Mouse (Mus musculus) lung, adult 18-20 months (tissue): ENCODE measurements around the gene Knop1.
A peak's percentile ranks its signal among the peaks of the same experiment; 100 is the strongest.

Experiments
- DNase-seq, 2 experiments: peaks; one replicate each; pipeline ENCODE4 v3.0.0; 2022; ENCODE audit warnings: mixed read lengths in 2 of 2

Gene Knop1

DNA sequence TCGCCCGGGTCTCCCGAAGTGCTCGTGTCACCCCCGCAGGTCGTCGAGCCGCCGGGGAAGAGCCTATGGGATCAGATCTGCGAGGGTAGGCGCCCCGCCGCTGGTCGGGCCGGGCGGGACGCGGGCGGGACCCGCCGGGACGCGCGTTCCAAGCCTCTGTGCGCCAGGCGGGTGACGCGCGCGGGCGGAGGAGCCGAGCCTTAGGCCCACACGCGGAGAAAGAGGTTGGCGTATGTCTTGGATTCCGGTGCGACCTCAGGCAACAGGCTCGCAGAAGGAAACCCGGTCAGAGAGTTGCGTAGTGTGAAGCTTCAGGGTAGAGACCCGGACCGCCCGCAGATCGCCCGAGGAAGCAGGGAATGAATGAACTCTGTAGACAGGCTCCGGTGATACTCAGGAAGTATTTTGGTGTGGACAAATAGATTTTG, at the start of gene Knop1:
Knop1 (minus strand) TSS at position 378 of the 428 bp plus-strand sequence.
- no peak for DNase-seq

DNA sequence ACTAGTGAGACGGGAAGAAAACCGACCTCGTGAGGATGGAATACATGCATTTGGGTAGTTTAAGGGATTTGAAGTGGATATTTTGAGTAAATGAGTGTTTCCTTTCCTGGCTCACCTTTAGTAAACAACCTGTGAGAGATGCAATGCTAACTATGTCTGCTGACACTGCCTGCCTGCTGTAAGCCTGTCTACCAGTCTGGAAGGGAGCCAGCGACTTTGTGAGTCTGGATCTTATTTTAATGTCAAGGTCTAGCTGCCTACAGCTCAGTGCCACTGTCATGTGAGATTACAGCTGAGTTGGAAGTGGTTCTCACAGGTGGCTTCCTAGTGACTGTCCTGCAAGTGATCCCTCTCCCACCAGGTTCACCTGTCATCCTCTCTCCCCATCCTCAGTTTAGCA, 48.5 kb upstream of the Knop1 start:
- DNase-seq, result no peak

DNA sequence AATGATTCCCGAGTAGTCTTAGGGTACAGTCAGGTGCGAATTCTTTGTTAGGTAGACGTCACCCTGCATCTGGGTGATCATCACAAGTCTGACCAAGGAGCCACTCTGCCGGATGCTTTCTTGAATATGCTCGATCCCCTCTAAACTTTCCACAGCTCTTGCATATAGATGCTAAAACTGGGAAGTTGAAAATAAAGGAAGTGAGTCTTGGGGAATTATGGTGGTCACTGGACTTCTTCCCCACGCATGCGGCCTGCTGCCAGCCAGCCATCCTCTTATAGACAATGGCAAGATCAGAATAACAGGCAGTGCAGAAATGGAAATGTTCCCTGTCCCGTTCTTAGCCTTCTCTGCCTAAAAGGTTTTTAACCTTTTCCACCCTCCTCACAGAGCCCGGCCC, 47.8 kb upstream of the Knop1 start:
- no peak for DNase-seq

DNA sequence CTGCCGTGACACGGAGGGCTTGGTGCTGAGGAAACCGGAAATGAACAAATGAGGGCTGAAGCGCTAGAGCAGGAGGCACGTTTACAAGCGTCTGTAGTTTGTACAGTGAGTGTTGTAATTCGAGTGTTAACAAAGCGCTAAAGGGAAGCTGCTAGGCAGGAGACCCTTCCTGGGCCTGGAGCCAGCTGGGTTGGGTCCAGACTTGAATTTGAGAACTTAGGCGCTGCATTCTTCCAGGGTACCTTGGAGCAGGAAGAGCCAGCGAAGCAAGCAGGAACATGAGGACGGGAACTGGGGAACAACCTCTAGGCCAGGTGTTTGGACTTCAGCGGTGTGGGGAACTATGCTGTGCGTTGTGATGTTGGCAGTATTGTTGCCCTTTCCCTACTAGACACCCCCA, 46.9 kb upstream of the Knop1 start:
- DNase-seq, result peak; percentile 69 to 74

DNA sequence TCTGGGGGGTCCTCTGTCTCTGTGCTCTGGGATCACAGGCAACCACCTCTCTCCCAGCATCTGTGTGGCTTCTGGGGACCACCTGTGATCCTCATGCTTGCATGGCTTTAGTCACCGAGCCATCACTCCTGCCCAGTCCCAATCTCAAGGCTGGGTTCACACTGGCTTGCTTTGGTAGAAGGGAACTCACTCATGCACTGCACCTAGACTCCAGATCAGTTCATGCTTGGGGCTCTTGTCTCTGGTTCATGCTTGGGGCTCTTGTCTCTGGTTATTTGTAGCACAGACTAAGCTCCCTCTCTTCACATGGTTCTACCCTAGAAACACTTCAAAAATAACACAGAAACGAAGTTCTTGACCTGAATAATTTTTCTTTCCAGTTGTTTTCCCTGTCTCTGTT, 44.0 kb upstream of the Knop1 start:
- no peak for DNase-seq

DNA sequence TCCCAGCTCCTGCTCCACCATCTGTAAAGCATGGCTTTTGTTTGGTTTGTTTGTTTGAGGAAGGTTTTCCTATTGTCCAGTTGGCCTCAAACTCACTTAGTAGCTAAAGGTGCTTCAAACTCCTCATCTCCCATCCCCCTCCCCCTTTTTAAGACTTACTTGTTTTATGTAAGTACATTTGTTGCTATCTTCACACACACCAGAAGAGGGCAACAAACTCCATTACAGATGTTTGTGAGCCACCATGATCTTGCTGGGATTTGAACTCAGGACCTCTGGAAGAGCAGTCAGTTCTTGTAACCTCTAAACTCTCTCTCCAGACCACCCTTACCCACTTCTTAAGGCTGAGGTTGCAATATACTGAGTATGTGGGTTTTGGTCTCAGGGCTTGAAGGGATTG, 42.0 kb upstream of the Knop1 start:
- DNase-seq, result no peak

DNA sequence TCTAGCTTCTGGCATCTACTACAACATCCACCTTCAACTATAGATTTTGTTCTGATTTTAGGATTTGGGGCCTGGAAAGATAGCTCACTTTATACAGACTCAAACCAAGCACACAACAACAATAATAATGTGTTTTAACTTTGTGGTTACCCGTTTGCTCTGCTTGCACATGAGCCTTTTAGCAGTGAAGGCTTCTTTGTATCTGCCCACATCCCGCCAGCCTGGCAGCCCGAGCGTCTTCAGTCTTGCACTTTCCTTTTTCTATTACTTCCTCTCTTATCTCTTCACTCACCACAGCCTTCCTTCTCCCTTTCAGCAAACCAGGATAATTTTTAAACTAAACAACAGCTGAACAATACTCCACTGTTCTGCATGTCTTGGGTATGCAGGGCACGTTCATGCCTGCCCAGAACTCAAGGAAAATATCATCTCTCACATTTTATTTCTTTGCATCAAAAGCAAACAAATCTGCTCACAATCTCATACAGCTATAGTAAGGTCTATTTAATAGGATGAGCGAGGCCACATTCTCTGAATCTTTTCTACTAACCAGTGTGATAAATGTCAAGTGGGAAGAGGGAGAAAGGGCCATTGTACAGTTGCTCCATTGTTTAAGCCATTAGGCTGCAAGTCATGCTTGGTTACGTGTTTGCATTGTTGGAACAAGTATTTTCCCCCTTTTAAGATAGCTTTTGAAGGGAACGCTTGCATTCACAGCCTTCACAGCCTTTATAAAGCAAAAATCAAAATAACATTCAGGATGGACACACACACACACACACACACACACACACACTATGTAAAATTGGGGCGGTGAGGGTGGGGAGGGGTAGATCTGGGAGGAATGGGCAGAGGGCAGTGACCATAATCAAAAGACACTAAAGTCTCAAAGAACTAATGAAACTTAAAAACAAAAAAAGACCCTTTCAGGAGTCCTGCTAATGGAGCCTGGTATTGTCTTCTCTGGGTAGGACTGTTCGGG, 39.7 kb upstream of the Knop1 start:
- DNase-seq, result no peak

DNA sequence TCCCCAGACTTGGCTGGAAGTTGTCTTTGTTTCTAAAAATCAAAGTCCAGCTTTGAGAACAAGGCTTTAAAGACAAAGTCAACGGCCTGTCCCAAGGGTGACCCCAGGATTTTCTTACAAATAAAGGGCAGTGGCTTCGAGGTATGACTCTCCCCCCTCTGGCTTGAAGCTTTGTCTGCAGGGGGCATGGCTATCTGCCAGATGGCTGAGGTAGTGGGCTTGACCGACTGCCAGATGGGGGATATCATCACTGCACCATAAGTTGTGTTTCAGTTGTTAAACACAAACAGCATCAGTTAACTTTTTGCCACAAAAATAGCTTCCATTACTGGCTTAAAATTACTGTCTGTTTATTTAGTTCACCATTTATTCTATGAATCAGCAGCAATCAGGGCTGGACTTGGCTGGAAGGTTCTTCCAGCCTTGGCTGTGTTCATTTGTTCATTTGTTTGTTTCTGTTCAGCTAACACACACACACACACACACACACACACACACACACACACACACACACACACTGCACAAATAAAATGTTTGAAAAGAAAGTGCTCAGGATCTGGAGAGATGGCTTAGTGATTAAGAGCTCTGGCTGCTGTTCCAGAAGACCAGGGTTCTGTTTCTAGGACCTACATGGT, 33.1 kb upstream of the Knop1 start:
- no peak for DNase-seq

DNA sequence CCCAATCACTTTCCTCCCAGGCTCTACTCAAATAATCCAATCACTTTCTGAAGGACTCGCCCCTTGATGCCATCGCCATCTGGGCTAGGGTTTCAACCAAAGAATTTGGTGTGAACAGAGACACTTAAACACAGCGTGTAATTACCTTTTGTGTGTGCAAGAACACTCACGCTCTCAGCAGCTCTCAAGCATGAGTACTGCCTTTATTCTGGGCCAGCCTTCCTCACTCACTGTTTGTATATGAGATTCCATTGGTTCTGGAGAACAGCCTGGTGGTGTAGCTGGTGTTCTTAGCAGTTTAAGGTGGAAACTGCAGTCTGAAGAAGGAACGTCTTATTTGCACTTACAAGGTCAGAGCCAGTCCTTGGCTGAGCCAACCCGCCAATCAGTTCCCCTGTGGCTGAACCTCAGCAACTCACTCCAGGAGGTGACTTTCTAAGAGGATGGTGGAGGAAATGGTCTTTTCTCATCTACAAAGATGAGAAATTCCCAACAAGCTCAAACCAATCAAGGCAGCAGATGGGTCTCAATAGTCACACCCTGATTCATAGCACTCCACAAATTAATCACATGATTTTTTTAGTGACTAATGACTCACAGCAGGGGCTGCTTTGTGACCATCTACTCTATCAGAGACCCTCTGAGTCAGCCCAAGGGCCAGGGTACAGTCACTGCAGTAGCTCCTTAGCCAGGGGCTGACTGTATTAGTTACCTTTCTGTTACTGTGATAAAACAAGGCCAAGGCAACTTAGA, 31.4 kb upstream of the Knop1 start:
- DNase-seq, result peak; percentile 19 to 57

DNA sequence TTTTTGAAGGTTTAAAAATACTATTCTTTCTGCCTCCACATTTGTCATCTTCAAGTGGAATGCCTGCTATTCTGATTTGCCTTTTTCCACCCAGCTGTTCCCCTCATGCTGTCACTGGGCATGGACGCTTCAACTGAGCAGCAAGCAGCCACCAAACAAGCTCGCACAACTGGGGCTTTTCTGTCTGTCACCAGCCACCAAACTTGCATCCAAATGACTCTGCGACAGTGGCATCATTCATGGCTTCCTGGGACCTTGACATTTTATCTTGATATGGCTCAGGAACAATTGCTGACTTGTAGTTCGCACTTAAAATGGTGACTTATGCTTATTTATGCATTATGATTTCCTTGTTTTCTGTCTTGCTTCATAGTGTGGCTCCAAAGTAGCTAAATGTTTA, 28.9 kb upstream of the Knop1 start:
- no peak for DNase-seq

DNA sequence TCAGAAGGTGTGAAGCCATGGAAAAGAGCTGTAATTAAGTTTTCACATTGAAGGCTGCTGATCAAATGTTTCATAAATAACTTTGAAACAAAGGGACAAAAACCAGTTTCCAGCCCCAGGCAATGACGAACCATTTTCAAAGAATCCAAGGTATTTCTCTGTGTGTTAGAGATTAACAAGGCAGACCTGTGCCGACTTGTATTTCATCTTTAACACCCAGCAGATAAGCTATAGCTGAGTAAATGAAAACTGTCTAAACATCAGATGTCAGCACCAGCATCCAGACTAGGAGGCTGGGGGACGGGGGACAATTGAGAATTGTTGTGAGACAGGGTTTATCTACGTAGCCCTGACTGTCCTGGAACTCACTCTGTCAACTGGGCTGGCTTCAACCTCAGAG, 27.9 kb upstream of the Knop1 start:
- no peak for DNase-seq

DNA sequence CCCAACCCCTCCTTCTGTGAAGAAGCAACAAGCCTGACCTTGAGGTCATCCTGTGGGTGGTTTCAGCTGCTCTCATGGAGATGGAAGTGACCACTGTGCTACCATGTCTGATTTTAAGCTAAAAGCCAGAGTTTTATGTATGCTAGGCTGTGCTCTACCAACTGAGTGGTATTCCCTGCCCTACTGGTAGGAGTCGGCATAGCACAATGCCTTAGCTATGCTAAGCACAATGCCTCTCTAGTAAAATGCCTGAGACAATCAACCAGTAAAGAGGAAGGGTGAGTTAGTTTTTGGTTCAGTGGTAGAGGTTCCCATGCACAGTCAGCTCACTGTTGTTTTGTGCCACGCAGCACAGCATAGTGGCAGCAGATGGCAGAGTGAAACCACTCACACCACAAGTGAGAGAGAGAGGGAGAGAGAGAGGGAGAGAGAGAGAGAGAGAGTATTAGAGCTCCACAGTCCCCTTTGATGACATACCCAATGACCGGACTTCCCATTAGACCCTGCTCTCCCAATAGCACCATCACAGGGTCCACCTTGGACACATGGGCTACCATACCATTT, 23.5 kb upstream of the Knop1 start:
- no peak for DNase-seq

DNA sequence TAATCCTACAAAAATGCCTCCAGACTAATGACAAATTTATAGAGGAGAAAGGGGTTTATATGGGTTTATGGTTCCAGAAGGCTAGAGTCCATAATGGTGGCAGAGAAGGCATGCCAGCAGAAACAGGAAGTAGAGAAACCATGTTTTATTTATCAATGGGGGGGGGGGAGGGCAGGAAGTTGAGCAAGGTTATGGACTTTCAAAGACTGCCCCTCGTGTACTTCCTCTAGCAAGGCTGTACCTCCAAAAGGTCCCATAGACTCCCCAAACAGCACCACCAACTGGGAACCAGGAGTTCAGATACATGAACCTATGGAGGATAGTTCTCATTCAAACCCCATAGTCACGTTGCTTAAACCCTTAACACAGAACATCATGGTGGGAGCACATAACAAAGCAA, 9.3 kb upstream of the Knop1 start:
- no peak for DNase-seq

DNA sequence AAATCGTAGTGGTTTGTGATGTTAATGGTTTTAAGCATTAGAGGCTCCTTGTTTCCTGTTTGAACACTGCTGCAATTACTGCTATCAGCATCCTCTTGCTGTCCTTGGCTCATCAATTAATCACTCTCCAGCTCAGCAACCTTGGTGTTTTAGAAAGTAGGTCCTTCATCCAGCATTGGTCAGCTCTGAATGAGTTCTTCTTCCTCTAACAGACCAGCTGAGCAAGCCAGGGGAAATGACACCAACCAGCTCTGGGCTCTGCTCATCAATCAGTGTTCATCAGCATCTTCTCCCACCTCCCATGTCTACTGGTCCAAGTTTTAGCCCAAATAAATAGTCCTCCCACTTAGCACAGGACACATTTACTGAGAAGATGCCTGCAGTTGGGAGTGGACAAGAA, 2.6 kb upstream of the Knop1 start:
- no peak for DNase-seq

DNA sequence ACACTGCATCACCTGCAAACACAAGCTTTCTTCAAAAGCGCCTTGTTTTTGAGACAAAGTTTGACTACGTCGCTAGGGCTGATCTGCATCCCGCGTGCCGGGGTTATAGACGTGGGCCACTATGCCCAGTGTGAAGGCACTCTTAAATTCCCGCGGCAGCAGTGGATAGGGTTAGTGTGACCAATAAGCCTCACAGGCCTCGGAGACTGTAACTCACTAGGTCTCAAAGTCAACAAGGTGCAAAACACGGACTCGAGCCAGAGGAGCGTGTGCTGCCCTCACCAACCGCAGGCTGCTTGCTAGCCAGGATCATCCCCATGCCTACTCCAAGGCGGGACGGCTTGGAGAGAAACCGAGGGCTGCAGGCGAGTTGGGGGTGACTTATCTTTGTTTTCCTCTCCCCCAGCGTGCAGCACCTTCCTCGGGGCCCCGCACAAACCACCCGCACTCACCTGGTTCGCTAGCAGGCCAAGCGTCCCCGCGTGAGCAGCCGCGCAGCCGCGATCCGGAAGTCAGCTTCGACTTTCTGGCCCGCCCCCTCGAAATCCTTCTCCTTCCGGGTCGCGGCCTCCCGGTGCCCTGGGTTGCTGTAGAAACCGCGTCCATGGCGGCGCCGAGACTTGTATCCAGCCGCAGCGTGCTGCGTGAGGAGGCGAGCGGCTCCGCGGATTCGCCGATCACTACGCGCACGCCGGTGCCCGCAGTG, 730 bp downstream of the Knop1 start, which contains the start of gene Iqck:
Iqck (plus strand) TSS at position 582 of the 706 bp plus-strand sequence.
- peak; percentile 90 to 93 for DNase-seq

DNA sequence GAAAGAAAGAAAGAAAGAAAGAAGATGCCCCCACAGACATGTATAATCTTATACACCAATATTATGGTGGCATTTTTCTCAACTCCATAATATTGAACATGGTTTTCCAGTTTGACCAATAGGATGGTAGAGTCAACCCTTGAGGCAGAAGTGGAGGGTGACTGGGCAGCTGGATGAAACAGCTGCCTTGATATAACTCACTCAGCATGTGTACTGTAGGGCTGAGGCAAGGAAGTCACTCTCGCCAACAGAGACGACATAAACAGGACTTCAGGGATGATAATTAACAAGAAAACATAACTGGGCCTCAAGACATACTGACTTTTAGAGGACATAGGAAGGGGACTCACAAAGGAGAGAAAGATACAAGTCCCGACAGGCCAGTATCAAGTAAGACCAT, 1.4 kb downstream of the Knop1 start:
- DNase-seq, result no peak

DNA sequence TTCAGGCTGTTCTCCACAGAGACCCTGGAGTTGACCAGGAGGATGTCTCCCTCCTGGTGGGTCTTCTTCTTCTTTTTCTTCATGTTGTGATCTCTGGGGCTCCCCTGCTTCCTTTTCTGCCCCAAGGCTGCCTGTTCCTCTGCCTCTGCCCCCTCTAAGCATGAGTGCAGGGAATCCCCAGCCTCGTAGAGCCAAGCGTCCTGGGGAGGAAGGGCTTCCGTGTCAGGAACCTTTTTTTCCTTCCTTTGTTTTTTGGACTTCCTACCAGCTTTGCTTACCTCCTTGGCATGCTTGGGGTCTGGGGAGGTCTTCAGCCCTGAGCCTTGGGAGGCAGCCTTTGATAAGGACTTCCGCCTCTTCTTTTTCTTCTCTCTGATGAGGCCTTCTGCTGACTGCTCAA, 3.4 kb downstream of the Knop1 start:
- no peak for DNase-seq

DNA sequence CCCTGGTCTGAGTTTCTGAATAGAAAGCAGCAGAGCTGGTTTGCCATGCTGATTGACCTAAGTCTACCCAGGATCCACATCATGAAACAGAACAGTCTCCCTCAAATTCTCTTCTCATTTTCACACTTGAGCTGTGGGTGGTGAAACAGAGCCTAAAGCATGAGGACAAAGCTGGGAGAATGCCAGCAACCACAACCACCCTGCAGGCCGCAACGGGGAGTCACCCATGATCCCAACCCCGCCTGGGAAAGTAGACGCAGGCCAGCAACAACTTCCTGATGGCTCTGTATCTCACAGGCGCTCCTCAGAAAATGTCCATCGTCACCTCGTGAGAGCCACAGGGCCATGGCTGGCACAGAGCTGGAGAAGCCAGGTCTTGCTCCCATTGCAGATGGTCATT, 4.5 kb downstream of the Knop1 start:
- DNase-seq, result peak; percentile 66 to 71

DNA sequence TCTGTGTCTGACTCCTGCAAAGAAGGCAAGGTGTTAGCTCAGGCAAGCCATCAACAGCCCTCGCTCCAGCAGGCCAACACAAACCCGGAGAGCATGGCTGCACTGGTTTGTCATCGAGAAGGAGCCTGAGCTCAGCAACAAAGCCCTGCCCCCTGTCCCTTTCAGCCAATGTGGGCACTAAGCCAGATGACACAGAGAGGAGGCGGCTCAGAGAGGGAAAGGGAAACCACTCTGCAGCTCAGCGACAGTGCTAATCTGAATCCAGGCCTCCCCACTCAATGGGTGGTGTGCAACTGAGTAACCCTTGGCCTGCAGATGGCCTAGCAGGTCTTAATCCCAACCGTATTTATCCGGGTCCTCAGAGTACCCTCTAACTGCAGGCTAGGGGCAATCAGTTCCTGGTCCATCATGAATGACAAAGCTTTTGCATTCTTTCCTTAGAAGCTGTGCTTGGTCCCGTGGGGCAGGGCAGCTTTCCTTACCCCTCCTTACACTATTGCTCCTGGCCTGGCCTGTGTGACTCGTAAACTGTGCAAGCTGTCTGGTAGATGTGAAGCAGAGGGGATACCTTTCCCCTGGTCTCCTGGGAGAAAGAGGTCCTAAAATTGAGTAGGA, 5.3 kb downstream of the Knop1 start:
- peak; percentile 25 to 55 for DNase-seq

DNA sequence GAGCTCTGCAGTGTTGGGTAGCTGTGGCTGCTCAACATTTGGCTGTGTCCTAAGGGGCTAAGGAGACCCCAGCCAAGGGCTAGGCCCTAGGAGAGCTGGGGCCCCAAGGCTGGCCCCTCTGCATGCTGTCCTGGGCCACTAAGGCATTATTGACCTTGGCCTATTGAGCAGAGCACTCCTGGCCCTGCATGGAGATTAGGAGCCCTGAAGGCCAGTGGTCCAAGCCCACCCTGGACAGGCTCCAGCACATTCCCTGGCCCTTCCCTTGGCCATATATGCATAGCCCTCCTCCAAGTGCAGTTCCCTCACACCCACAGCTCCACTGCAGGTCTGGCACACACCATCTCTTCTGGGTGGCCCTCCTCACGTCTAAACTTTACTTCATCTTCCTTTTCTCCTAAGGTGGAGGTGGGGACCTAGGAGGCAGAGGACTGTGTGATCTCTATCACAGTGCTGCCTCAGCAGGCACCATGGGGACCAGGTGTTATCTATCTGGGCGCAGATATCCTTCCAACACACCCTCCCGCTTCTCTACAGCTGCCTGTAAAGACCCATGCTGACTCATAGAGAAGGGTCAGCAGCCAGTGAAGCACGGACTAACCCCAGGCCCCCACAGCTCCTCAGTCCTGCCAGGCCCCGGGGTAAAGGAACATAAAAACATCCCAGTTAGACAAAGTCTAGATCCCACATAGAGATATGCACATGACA, 6.4 kb downstream of the Knop1 start:
- no peak for DNase-seq

DNA sequence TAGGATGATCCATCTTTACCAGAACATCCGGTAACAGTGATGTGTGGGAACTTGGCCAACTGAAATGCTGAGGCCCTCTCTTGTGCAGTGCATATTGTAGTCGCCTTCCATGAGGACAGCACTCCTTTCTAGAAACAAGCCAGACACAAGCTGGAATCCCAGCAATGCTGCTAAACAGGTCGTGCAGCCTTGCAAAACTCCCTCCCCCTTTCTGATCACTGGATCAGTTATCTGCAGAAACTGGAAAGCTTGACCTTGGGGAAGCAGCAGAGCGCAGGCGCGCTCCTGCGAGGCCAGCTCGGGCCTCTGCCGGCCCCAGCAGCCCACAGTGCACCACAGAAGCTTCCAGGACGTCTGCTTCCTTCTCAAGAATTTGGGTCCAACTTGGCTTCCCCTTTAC, 7.3 kb downstream of the Knop1 start:
- DNase-seq, result peak; percentile 76 to 81
